Comparison of ENCODE assay signal across 9 mouse cellular contexts in the genomic region with DNA sequence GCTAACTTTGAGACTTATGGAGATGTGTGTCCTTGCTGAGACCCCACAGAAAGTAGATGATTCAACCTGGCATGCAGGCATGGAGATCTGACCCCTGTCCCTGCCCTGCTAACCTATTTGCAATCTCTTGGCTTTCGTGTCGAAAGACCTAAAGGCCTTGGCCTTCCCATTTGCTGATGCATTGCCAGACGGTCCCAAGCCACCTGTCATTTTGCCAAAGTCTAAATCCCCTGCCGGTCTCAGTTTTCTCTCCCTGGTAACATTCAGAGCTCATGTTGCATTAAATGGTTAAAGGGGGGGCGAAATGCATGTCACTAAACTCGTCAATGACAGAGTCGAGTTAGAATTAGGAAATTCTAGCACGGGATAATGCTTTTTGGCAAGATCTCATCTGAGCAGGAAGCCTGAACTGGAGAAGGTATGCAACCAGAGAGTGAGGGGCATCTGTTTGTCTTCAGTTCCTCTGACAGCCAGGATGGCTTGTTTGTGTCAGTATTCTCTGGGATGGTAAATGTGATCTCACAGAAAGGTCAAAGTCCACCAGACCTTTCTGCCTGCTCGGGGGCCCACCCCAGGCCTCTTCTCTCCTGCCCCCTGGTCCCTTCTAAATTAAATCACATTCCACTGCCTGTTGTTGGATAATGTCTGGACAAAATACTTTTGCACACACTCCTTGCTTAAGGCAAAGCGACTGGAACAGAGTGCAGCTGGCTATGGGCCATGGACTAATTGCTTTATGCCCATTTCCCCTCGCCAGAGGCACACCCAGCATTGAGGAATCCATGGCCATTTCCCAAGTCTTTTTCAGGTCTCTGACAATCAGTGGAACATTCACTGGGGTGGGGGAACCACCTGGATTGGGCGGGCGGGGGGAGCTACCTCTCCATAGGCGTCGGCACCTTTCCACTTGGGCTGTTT.
DNase-seq lines count a peak whose midpoint lies in the region; ATAC-seq and TF ChIP-seq lines count a peak whose summit lies in the region.
"Had no signal": no experiment of that assay in that cellular context is flagged by ENCODE, and none has a peak within 500 bp of the region (broad histone marks: within the 10 kb centered on the region; RNA-seq: fewer than 3 reads in every experiment).

No protein-coding gene starts in this region.

- H3K27me3 ChIP-seq in Patski, result no peaks in the 10 kb centered on the region
- no peaks in the 10 kb centered on the region for H3K27me3 ChIP-seq in heart, embryonic 13.5 days (replicated peaks)
- H3K27me3 ChIP-seq: hindbrain, embryonic 15.5 days had no signal

- peak overlapping the region; percentile 77 for H3K27ac ChIP-seq in heart, embryonic 13.5 days (replicated peaks)
- H3K27ac ChIP-seq: hindbrain, embryonic 15.5 days had no signal

- CTCF ChIA-PET in Patski (lab: Charles Lee), result no interaction called here

- no peaks in the 10 kb centered on the region for H3K36me3 ChIP-seq in heart, embryonic 13.5 days
- H3K36me3 ChIP-seq: hindbrain, embryonic 15.5 days had no signal

- POLR2A ChIA-PET in Patski (lab: Charles Lee), result interaction anchor here (0.6 kb wide), 1 partner anchor 23 kb away, joined by 3 read pairs; no protein-coding TSS in a partner anchor

- H3K9me3 ChIP-seq in heart, embryonic 13.5 days, result no peaks in the 10 kb centered on the region
- H3K9me3 ChIP-seq: hindbrain, embryonic 15.5 days had no signal

- no peak for TF ChIP-seq CTCF in Patski (IDR thresholded peaks at IDR 0.05)

- H3K9ac ChIP-seq in heart, embryonic 13.5 days, result no peak overlapping the region; the same call in 1 of the 2 replicates
- H3K9ac ChIP-seq: hindbrain, embryonic 15.5 days had no signal

- in situ Hi-C loops in Patski (cut with MboI; ENCODE audit: low pct_unique_long_range_greater_than_20kb), result loop anchor here (5.0 kb wide), 1 partner anchor 119 kb away; a partner anchor contains a TSS

- no peak overlapping the region for H3K4me3 ChIP-seq in heart, embryonic 13.5 days
- H3K4me3 ChIP-seq: hindbrain, embryonic 15.5 days had no signal

- WGBS in heart, embryonic 13.5 days, result 31% methylated on average over 15 of the region's 15 CpGs

- no peak overlapping the region for H3K4me2 ChIP-seq in heart, embryonic 13.5 days
- H3K4me2 ChIP-seq: hindbrain, embryonic 15.5 days had no signal

- peak; percentile 78 for ATAC-seq in Patski
- no peak for ATAC-seq in heart, embryonic 13.5 days (ENCODE audit: extremely low read depth, insufficient number of reproducible peaks, low FRiP score, low TSS enrichment)
- ATAC-seq in megakaryocyte, adult 5-6 weeks (ENCODE audit: poor library complexity, severe bottlenecking), result no peak
- no peak for ATAC-seq in frontal cortex, adult (ENCODE audit: low TSS enrichment)

- DNase-seq in Patski (ENCODE audit: low read depth, low spot score), result peak; percentile 50
- DNase-seq in embryo, embryonic 9.5 days (ENCODE audit: extremely low spot score), result peak; percentile 62
- peak; percentile 60 for DNase-seq in kidney, postnatal 10 days
- peak; percentile 53 for DNase-seq in mesoderm, embryonic 11.5 days (ENCODE audit: low read depth, low spot score)
- DNase-seq in right cerebral cortex, postnatal 10 days (ENCODE audit: low spot score in 2 of 2), result no peak

- H3K4me1 ChIP-seq in heart, embryonic 13.5 days, result peaks cover 38% of the 10 kb centered on the region

Comparison
In these comparisons a context has a peak if more than half of its experiments do, and no peak if none do; other contexts are left out.
1. DNase-seq: peak in Patski (single experiment), embryo, embryonic 9.5 days (single experiment), kidney, postnatal 10 days (single experiment) and mesoderm, embryonic 11.5 days (single experiment); none in right cerebral cortex, postnatal 10 days (0 of 2).